Mouse (Mus musculus): Measurements from ENCODE around the gene Arhgef10l. TPM values are rescaled to one million over a fixed set of nuclear protein-coding genes. Genes with fewer than 3 reads are reported as not detected.

Gene Arhgef10l
- polyA plus RNA-seq, 2 experiments, result 2.4 to 2.5 TPM

DNA sequence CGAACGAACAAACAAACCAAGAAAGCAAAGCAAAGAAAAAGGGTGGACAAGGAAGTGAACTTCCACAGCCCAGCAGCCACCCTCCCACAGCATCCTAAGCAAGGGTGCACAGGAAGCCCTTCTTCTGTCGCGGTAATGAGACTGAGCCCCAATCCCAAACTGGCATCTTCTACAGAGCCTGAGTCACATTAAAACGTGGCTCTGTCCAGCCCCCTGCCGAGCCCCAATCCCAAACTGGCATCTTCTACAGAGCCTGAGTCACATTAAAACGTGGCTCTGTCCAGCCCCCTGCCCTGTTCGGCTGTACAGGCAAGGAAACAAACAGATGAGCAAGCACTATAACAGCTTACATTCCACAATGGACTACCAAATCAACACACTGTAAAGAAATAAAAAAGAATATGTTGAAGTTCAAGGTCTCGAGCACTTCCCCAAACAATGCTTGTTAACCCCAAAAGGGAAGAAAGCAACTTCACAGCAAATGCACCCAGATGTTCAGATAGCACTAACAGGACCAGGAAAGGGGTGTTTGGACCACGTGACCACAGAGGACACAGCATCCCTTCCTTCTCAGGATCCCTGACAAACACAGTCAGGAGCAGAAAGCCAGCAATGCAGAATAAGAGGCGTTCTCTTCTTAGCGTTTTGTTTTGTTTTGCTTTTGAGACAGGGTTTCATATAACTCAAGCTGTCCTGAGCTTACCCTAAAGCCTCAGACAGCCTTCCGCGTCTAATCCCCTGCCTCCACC, 11.8 kb downstream of the Arhgef10l start:
- H3K4me2 ChIP-seq (ENCODE audit: low read depth), result no peak overlapping the region
- WGBS (ENCODE audit: insufficient replicate concordance), result 26% methylated on average over 14 of the region's 14 CpGs

GRCm38 (mm10) chr4:140649731-140650130, 16.1 kb downstream of the Arhgef10l start:
- no peak overlapping the region for H3K27ac ChIP-seq
- no peak for TF ChIP-seq EP300 (IDR thresholded peaks at IDR 0.05; ENCODE audit: low read depth)
- TF ChIP-seq CTCF (IDR thresholded peaks at IDR 0.05; ENCODE audit: low read depth), result no peak
- H3K9ac ChIP-seq (replicated peaks), result no peak overlapping the region
- 46% methylated on average over 1 of the region's 1 CpGs for WGBS (ENCODE audit: insufficient replicate concordance)
- no peak overlapping the region for H3K4me2 ChIP-seq (ENCODE audit: low read depth)
- no peak for DNase-seq (ENCODE audit: low read depth in 3 of 3, low spot score in 3 of 3)
- ATAC-seq (ENCODE audit: insufficient read depth), result no peak
- H3K4me3 ChIP-seq (ENCODE audit: insufficient read depth in 1 of 2, low read depth in 2 of 2, low read length in 2 of 2), result no peak overlapping the region
- H3K9me3 ChIP-seq (ENCODE audit: control insufficient read depth, low read length), result no peaks in the 10 kb centered on the region
- H3K4me1 ChIP-seq (replicated peaks; ENCODE audit: control insufficient read depth in 2 of 2, insufficient read depth in 2 of 2, low read length in 1 of 2), result no peaks in the 10 kb centered on the region
- no peaks in the 10 kb centered on the region for H3K36me3 ChIP-seq (replicated peaks; ENCODE audit: control insufficient read depth, insufficient read depth, low read depth)
- peaks cover 10% of the 10 kb centered on the region for H3K27me3 ChIP-seq (ENCODE audit: control insufficient read depth, insufficient read depth, low read length)

More for the DNA sequence above, 11.8 kb downstream of the Arhgef10l start:
- Histone ChIP-seq H3K4me1 (replicated peaks; ENCODE audit: control insufficient read depth in 2 of 2, insufficient read depth in 2 of 2, low read length in 1 of 2) (no peaks in the 10 kb centered on the region), H3K27me3 (ENCODE audit: control insufficient read depth, insufficient read depth, low read length) (peaks cover 2% of the 10 kb centered on the region), H3K27ac (no peak overlapping the region), H3K4me3 (ENCODE audit: insufficient read depth in 1 of 2, low read depth in 2 of 2, low read length in 2 of 2) (no peak overlapping the region), H3K9me3 (ENCODE audit: control insufficient read depth, low read length) (no peaks in the 10 kb centered on the region), H3K36me3 (replicated peaks; ENCODE audit: control insufficient read depth, insufficient read depth, low read depth) (no peaks in the 10 kb centered on the region), H3K9ac (replicated peaks) (no peak overlapping the region)
- DNase-seq (ENCODE audit: low read depth in 3 of 3, low spot score in 3 of 3) (no peak), ATAC-seq (ENCODE audit: insufficient read depth) (no peak)
- TF ChIP-seq EP300 (IDR thresholded peaks at IDR 0.05; ENCODE audit: low read depth), result no peak
- no peak for TF ChIP-seq CTCF (IDR thresholded peaks at IDR 0.05; ENCODE audit: low read depth)

GRCm38 (mm10) chr4:140649207-140649591, 16.6 kb downstream of the Arhgef10l start:
- Histone ChIP-seq H3K4me3 (ENCODE audit: insufficient read depth in 1 of 2, low read depth in 2 of 2, low read length in 2 of 2) (no peak overlapping the region), H3K4me2 (ENCODE audit: low read depth) (peak overlapping the region; percentile 50; the same call in 1 of the 2 replicates), H3K9me3 (ENCODE audit: control insufficient read depth, low read length) (no peaks in the 10 kb centered on the region), H3K9ac (replicated peaks) (no peak overlapping the region), H3K4me1 (replicated peaks; ENCODE audit: control insufficient read depth in 2 of 2, insufficient read depth in 2 of 2, low read length in 1 of 2) (no peaks in the 10 kb centered on the region), H3K27ac (no peak overlapping the region), H3K36me3 (replicated peaks; ENCODE audit: control insufficient read depth, insufficient read depth, low read depth) (no peaks in the 10 kb centered on the region), H3K27me3 (ENCODE audit: control insufficient read depth, insufficient read depth, low read length) (peaks cover 10% of the 10 kb centered on the region)
- ATAC-seq (ENCODE audit: insufficient read depth) (no peak), DNase-seq (ENCODE audit: low read depth in 3 of 3, low spot score in 3 of 3) (no peak)
- 29% methylated on average over 9 of the region's 9 CpGs for WGBS (ENCODE audit: insufficient replicate concordance)
- TF ChIP-seq EP300 (IDR thresholded peaks at IDR 0.05; ENCODE audit: low read depth) (no peak), CTCF (IDR thresholded peaks at IDR 0.05; ENCODE audit: low read depth) (no peak)

GRCm38 (mm10) chr4:140648443-140649206, 17.2 kb downstream of the Arhgef10l start:
- Histone ChIP-seq H3K4me3 (ENCODE audit: insufficient read depth in 1 of 2, low read depth in 2 of 2, low read length in 2 of 2) (peak overlapping the region; percentile 43 to 62), H3K4me1 (replicated peaks; ENCODE audit: control insufficient read depth in 2 of 2, insufficient read depth in 2 of 2, low read length in 1 of 2) (no peaks in the 10 kb centered on the region), H3K9me3 (ENCODE audit: control insufficient read depth, low read length) (no peaks in the 10 kb centered on the region), H3K27ac (no peak overlapping the region), H3K9ac (replicated peaks) (no peak overlapping the region), H3K36me3 (replicated peaks; ENCODE audit: control insufficient read depth, insufficient read depth, low read depth) (no peaks in the 10 kb centered on the region), H3K27me3 (ENCODE audit: control insufficient read depth, insufficient read depth, low read length) (peaks cover 10% of the 10 kb centered on the region), H3K4me2 (ENCODE audit: low read depth) (peak overlapping the region; percentile 50)
- TF ChIP-seq EP300 (IDR thresholded peaks at IDR 0.05; ENCODE audit: low read depth) (no peak), CTCF (IDR thresholded peaks at IDR 0.05; ENCODE audit: low read depth) (no peak)
- WGBS (ENCODE audit: insufficient replicate concordance), result 5% methylated on average over 28 of the region's 50 CpGs
- no peak for ATAC-seq (ENCODE audit: insufficient read depth)
- no peak for DNase-seq (ENCODE audit: low read depth in 3 of 3, low spot score in 3 of 3)

All from liver, embryonic 14.5 days (tissue).